Mouse (Mus musculus): Measurements from ENCODE around the gene Baz2b. TPM values are rescaled to one million over a fixed set of nuclear protein-coding genes. Genes with fewer than 3 reads are reported as not detected.
"Not testable (repeated sequence)": the region's sequence is repeated elsewhere in the genome, so short reads cannot be mapped to it uniquely, and the experiment has no call there.

The Baz2b gene
- total RNA-seq, 2 experiments from 2014 or later: 35.1 to 51.4 TPM

DNA sequence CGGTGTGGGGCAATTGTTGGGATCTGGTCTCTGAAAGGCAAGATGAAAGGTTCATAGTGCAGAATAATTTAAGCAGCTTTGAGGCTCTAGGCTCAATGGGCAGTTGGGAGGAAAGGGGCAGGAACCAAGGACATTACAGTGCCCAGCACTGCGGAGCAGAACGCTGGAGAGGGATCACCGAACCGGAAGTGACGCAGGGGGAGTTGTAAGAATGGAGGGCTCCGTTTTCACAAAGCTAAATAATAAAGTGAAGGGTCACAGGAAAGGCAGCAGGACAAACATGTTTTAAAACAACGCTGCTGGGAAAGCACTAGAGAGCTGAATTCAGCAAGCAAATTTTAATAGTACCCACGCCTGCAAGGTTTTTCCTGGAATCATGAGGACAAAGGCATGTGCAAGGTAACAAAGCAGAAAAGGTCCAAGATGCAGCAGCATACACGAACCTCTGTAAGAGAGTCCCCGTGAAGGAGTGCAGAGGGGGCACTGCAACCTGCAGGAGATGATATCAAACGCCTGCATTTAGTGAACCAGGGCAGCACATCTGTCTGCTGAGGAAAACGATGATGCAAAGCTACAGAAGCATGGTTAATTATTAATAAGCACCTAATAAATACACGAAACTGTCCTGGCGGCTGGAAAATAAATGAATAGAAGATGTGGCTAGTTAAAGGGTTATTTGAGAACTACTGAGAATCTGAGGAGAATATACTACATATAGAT, 120.0 kb downstream of the Baz2b start:
- no peak for DNase-seq

DNA sequence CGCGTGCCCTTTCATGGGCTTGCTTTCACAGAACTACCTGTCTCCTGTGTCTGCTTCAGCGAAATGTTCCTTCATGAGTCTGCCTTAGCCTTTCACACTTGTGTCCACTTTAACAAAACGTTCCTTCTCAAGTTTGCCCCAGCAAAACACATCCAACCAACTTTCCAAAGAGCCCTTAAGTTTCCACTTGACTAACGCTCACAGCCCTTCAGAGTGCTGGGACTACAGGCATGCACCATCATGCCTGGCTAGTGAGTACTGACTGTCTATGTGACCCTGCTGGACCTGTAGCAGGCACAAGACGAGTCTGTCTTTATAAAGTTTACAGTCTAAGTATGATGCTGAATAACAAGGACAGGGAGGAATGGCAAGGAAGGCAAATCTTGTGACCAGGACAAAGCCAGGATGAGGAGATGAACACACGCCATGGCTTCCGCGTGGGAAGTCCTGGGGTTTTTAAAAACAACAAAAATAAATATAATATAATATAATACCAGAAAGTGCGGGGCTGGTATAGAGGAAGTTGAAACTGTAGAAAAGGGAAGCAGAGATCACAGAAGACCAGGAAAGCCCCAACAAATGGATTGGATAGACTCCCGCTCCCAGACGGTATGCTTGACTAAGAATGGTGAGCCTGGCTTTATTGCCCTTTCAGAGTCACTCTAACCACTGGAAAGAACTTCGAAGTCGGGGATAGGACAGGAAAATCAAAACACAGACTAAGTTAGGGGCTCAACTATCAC, 120.7 kb downstream of the Baz2b start:
- DNase-seq: no peak

DNA sequence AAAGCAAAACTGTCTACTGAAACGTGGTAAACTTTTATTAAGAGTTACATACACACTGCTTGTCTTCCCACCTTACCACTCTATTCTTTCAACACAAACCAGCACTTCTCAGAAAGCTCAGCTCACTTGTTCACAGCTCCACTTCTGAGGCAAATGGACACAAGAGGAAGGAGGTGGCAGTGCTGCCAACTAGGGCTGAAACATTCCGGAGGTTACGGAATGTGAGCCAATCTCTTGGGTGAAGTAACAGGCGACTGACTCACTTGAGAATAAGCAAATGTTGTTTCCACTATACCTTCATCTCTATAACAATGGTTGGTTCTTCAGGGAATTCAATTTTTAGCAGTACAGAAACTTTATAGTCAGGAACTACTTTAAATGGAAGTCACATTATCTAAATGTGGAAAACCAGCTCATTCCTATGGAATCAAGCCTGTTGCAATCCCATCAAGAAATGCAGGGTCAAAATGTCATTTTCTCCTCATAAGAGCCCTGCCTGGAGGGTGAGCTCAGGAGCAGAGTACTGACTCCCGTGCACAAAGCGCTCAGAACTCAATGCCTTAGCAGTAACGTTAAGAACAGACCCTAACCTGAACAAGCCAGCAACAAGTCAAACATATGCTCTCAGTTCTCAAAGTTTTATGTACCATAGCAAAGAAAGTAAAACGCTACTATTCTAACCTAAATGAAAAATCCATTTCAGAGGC, 123.3 kb downstream of the Baz2b start:
- DNase-seq: no peak

DNA sequence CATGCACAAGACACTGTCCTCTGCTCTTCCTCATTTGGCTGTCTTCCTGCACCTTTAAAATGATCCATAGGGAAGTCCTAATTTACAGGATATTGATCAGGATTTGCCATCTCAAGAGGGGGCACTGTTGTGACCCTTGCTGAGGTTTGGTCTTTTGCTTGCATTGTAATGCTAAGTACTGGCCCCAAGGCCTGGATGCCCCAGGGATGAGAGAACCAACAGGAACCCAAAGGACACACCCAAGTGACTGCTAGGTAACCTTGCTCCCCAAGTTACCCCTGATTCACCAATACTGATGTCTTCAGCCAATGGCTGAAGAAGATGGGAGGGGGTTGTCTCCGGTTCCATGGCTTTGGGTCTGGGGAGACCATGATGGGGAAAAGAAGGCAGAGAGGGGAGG, 124.8 kb downstream of the Baz2b start:
- no peak for DNase-seq

DNA sequence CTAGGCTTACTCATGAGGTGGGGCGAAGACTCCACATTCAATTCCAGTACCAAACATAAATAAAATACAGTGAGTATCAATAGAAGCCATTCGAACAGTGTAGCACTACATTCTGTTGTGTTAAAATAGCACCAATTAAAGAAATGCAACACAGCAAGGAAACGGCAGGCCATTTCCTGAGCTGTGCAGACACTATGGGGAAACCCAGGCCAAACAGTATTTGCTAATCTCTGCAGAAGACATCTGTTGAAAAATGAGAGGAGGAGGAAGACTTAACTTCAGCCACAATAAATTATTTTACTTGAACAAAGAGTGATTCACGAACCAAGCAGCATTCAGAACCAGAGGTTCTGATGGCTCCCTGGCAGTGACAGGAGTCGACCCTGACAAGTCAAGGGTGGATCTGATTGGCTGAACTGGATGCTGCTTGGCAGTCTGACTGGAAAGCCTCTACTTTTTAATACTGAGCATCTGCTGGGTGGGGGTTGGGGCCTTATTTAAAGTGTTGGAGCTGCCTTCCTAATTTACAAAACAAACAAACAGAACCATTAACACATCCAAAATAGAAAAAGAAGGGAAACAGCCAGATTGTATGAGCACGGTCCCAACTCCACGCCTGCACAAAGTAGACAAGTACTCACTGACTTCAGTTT, 126.5 kb downstream of the Baz2b start:
- no peak for DNase-seq

DNA sequence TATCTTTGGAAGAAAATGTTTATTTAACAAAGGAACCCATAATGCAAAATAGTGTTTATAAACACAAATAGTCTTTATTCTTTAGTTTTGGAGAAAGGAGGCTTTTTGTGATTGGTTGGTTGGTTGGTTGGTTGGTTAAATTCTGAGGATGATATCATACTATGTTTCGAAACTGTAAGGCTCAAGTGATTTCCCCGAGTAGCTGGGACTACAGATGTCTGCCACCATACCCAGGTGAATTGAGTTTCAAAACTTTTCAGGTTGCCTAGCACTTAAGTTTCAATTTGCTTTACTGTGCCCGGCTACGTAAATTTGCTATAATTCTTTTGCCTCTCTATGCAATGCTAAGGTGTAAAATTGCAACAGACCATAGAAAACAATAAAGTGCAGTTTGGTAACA, 127.4 kb downstream of the Baz2b start:
- no peak for DNase-seq

DNA sequence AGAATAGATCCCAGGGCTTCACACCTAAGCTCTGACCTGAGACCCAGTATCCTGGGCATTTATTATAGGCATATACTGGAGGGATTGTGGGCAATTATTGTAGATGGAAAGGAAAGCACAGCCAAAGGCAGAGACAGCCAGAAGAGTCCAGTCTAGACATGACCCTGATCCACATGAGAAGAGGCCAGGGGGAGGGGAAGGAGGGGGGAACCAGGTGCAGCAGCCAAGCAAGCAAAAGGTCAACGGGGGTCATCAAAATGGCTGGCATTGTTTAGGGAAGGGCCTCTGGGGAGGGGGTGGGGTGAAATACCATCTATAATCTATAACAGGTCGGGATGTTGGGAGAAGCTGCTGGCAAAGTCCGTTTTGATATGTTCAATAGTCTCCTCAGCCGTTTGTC, 128.8 kb downstream of the Baz2b start:
- DNase-seq: no peak

DNA sequence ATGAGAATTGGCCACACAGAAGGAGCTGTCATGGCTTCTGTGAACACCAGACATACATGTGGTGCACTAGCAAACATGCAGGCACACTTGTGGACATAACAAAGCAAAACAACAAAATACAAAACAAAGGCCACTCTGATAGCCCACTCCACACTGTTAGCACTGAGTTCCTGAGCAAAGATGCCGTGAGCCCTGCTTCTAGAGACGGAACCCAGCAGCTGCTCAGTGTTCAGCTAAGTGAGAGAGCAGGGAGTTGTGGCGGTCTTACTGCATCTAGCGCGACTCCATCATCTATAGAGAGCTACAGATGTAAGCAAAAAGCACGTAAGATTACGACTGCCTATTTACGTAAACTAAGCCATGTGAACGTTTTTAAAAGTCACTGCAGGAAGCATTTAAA, 132.0 kb downstream of the Baz2b start:
- no peak for DNase-seq

DNA sequence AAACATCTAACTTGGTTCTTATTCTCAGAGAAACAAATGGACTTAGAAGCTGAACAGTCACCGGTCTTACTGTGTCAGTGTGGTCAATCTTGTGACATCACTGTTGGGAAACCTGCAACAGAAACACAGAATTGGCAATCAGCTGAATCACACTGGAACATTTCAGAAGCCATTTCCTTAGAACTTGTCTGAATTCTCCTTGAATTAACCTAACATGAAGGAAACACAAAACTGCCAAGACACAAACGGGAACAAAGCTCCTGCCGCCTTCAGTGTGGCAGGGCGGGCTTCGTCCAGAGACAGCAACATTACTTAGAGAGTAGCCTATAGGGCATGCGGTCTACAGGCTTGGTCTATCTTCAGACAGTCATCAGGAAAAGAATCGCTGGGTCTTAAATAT, 132.8 kb downstream of the Baz2b start:
- DNase-seq: no peak

DNA sequence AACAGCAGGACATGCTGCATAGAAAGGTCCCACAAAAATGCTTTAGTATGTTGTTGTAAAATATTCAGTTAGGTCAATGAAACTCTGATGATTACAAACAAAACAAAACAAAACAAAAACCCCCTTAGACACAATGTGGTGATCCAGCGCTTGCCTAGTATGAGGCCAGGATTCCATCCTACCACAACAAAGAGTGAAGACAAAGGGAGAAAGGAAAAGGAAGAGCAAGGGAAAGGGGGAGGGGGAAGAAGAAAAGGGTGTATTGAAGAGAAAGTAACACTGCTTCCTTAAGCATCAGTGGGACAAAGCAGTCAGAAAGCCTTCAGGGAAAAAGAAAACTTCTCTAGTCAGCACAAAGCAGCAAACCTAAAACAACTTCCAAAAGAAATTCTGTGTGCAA, 133.6 kb downstream of the Baz2b start:
- DNase-seq: no peak

DNA sequence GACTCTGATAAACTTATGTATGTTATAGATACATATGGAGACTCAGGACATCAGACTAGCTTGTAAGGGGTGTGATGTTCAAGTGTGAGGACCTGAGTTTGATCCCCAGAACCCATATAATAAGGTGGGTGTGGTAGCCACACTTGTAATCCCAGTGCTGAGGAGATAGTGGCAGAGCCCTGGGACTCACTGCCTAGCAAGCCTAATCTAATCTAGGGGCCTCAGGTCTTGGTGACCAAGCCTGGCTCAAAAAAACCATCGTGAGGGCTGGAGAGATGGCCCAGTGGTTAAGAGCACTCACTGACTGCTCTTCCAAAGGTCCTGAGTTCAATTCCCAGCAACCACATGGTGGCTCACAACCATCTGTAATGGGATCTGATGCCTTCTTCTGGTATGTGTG, 135.8 kb downstream of the Baz2b start:
- not testable (repeated sequence) for DNase-seq

DNA sequence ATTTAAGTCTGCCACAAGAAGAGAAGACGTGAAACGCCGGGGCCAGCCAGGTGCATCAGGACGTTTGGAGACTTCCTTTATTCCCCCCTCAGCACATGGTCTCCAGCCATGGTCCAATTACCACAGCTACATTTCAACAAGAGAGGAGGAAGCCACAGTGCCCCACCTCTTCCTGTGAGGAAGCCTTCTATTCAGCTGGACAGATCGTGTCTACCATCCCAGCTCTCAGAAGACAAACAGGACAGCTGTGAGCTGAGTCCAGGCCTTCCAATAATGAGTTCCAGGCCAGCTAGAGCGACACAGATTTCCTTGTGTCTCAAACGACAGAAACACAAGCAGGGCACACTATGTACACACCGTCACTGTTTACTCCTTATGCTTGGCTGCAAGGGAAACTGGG, 137.8 kb downstream of the Baz2b start:
- no peak for DNase-seq

DNA sequence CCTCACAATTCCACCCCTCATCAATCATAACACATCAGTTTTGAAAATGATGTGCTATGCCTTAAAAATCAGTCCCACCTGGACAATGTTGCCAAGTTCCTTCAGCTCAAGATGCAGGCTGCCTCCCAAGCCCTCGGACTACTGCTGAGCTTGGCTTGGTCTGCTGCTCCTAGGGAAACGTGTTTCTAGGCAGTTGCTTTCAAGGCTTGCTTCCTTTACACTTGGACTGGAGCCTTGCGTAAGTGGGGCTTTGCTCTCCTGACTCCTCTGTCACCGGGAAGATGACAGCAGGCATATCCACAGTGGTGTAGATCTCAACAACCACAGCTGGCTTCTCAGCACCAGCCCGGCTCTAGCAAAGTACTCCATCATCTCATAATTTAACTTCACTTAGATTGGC, 138.7 kb downstream of the Baz2b start:
- DNase-seq: no peak

DNA sequence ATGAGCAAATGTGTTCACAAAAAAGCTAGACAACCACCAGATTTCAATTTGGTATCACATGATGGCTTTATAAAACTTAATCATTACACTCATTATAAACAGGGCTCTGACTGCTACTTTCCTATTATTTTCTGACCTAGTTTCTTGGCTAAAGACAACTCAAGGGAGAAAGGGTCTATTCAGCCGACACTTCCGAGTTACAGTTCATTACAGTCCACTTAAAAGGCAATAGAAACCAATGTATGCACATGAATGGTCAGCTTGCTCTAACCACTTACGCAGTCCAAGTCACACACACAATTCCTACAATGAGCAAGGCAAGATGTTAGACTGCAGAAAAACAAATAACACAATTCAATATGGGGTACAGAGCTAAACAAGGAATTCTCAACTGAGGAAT, 141.2 kb downstream of the Baz2b start:
- DNase-seq: no peak

DNA sequence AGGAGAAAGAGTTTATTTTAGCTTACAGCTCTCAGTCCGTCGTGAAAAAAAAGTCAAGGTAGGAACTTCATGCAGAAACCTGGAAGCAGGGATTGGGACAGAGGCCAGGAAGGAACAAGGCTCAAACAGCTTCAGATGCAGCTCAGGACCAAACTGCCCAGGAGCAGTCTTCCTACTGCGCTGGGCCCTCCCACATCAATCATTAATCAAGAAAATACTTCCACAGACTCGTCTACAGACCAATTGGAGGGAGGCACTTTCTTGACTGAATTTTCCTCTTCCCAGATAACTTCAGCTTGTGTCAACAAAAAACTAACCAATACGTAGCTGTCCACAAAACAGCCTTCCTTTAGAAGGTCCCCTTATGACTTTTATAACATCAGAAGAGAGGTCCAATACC, 144.2 kb downstream of the Baz2b start:
- DNase-seq: no peak

DNA sequence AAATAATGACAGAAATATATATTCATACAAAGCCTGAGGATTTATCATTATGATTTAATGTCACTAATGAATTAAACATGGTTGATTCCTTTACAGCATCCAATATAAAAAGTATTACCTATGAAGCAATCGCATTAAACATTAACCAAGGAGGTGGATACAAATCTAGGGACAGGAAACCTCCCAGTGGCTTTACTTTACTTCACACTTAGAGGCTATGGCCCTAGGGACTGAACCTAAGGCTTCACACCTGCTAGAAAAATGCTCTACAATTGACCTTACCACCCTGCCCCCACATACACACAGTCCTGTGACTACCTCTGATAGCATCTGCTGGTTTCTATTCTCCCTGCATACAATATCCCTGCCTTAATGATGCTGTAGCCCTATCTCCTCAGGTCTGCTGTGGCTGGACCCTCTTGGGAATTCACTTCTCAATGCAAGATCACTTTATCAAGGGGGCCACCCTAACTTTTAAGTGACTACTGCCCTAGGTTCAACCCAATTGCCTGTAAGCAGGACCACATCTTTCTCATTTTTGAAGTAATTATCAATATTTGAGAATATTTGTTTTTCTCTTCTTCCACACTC, 149.4 kb downstream of the Baz2b start:
- no peak for DNase-seq

DNA sequence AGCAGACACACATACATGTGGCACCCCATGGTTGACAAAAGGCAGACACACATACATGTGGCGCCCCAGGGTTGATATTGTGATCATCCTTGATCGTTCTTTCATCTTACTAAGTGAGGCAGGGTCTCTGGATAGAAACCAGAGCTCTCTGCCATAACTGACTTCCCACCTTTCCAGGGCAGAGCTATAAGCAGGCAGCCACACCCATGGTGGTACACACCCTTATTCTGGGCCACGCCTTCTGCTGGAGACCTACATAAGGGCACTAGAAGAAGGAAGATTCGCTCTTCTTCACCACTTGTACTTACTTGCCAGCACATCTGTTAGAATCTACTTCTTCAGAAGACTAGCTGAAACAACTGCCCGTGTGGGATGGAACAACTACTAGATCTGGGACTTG, 150.3 kb downstream of the Baz2b start:
- no peak for DNase-seq

DNA sequence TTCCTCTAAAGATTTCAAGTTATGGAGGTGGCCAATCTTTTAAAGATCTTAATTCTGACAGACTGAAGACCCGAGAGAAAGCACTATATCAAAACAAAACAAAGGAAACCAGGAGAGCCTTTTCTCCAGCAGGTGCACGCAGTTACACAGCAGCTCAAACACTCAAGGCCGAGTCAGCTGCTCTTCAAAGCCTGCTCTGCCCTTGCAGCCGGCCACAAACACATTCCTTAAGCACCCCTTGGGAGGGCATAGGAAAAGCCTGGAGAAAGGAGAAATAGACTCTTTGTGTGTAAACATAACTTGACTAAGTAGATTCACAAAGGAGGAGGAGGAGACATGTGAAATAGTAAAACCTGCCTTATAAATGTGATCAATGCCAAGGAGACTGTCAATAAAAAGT, 153.6 kb downstream of the Baz2b start:
- no peak for DNase-seq

DNA sequence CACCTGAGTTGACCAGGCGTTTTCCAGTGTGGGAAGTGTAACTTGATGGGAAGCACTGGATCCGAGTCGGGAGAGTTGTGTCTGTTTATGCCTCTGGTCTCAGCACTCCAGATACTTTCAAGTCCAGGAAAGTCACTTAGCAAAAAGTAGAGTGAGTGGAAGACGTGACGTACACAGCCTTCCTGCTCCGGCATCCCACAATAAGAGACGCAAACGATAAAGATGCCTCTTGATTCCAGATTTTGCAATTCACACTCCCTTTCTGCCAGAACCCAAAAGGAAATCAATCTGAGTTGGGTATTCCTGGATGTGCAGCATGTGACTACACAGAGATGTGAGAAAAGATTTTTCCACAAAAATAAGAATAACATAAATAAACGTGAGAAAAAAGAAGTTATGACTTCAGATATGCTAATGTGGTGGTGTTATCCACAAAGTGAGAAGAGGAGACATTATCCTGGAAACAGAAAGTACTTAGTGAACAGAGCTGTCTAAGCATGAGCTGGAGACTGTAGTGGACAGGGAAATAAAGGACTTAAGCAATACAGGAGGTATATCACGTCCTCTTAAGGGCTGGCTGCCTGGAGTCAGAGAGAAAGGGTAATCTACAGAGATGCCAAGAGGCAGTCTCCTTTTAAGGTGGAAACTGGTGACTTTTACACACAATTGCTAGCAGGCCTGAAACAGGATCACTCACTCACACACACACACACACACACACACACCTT, 154.7 kb downstream of the Baz2b start:
- no peak for DNase-seq

DNA sequence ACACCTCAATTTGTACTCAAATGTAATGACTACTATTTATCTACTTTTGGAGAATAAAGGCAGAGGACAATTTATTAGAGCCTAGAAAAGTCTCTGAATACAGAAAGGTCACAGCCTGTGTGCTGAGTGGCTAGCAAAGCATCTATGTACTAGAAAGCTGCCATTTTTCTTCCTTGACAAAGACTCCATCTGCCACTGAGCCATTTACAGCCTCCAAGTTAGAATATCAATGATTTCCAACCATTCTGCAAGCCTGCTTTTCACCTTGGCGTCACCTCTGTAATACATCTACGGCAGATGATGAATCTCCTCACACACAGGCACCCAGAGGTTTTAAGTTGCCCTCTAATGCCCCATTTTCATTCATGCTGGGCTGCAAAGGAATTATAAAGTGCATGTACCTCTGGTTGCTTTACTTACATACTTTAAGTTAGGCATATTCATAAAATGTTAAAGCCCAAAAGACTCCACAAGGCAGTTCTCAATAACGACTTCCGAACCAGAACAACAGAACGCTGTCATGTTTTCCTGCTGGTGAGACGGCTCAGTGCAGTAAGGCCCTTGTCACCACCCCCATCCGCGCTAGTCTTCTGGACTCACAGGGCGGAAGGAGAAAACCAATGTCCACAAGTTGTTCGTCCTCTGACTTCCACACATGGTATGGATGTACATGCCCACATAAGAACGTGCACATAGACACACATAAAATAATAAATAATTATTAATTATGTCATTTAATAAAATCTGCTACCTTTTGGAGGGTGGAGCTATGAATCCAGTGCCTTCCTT, 156.2 kb downstream of the Baz2b start:
- no peak for DNase-seq
